Mouse (Mus musculus) C2C12 (cell line): ENCODE results near the gene Tfr2. TPM values are rescaled to one million over a fixed set of nuclear protein-coding genes. Genes with fewer than 3 reads are reported as not detected.

Experiments used
- H3K27me3 ChIP-seq: one replicate; pipeline ENCODE4 v1.6.1; 2011; ENCODE audit not compliant: control insufficient read depth, insufficient read depth, insufficient read length
- H3K36me3 ChIP-seq: one replicate; pipeline ENCODE4 v1.6.1; 2011; ENCODE audit not compliant: control insufficient read depth, insufficient read depth
- H3K4me3 ChIP-seq: one replicate; pipeline ENCODE4 v1.5.1; 2011; ENCODE audit warnings: mild to moderate bottlenecking, control low read depth; ENCODE audit not compliant: poor library complexity, insufficient read depth, severe bottlenecking
- H3K79me2 ChIP-seq: one replicate; pipeline ENCODE4 v1.6.1; 2011; ENCODE audit not compliant: control insufficient read depth, insufficient read depth
- H3K79me3 ChIP-seq: one replicate; pipeline ENCODE4 v1.6.1; 2011; ENCODE audit warnings: low read depth, control low read depth
- H3ac ChIP-seq: one replicate; pipeline ENCODE3; 2011; ENCODE audit warnings: low read depth; ENCODE audit not compliant: control insufficient read depth, insufficient read length
- CEBPB ChIP-seq: IDR thresholded peaks from one replicate; pipeline ENCODE4 v1.6.1; 2011; ENCODE audit warnings: low read depth, mild to moderate bottlenecking, control low read depth, moderate library complexity
- CTCF ChIP-seq: IDR thresholded peaks from one replicate; pipeline ENCODE4 v1.5.1; 2011; ENCODE audit not compliant: control insufficient read depth, insufficient read depth, insufficient read length
- FOSL1 ChIP-seq: IDR thresholded peaks from one replicate; pipeline ENCODE4 v1.8.0; 2011; ENCODE audit warnings: mild to moderate bottlenecking, low read length; ENCODE audit not compliant: poor library complexity, insufficient read depth, severe bottlenecking
- MAX ChIP-seq: IDR thresholded peaks from one replicate; pipeline ENCODE4 v1.6.1; 2011; ENCODE audit warnings: mild to moderate bottlenecking, control low read depth
- MYOD1 ChIP-seq: IDR thresholded peaks from one replicate; pipeline ENCODE4 v1.6.1; 2011; ENCODE audit warnings: low read depth; ENCODE audit not compliant: control insufficient read depth, insufficient read length
- MYOG ChIP-seq: IDR thresholded peaks from one replicate; pipeline ENCODE4 v1.6.1; 2011; ENCODE audit not compliant: control insufficient read depth, insufficient read length; ENCODE audit errors: extremely low read depth
- USF1 ChIP-seq: IDR thresholded peaks from one replicate; pipeline ENCODE4 v1.6.1; 2011; ENCODE audit warnings: low read depth, mild to moderate bottlenecking, control low read depth, moderate library complexity
- polyA plus RNA-seq: library from polyadenylated mRNA; unstranded; fragments of >200 nt; fragmentation: generic; extraction: Trizol; gene quantifications from one replicate; pipeline ENCODE4 v1.2.1, GENCODE M21; 2012; ENCODE audit warnings: missing spikeins

Tfr2 gene
- polyA plus RNA-seq, 1 experiment: 0.14 TPM

- H3ac ChIP-seq: peak overlapping the region; percentile 3
- peaks cover 7% of the 10 kb centered on the region for H3K36me3 ChIP-seq
- H3K79me3 ChIP-seq: peaks cover 29% of the 10 kb centered on the region
- no peaks in the 10 kb centered on the region for H3K27me3 ChIP-seq
- H3K79me2 ChIP-seq: peaks cover 40% of the 10 kb centered on the region
- TF ChIP-seq FOSL1: no peak
- TF ChIP-seq CTCF: no peak
- TF ChIP-seq CEBPB: no peak
- TF ChIP-seq MAX: no peak
- no peak for TF ChIP-seq MYOD1
- TF ChIP-seq MYOG: no peak
- H3K4me3 ChIP-seq: peak overlapping the region; percentile 39
Observed at GRCm38 (mm10) chr5:137627991-137628390, 58.4 kb downstream of the Tfr2 start.

GRCm38 (mm10) chr5:137628498-137629305 lies 59.1 kb downstream of the Tfr2 start, which contains the start of the genes Fbxo24, Lrch4 and Gm20605:
Fbxo24 (minus strand) TSS chr5:137629002.
Lrch4 (plus strand) TSS chr5:137629121.
Gm20605 (plus strand) TSS chr5:137629175.
- Histone ChIP-seq H3K36me3 (peaks cover 14% of the 10 kb centered on the region), H3K4me3 (peak within 1 kb of the TSS; percentile 96), H3ac (peak within 1 kb of the TSS; percentile 67), H3K27me3 (no peaks in the 10 kb centered on the region), H3K79me2 (peaks cover 47% of the 10 kb centered on the region), H3K79me3 (peaks cover 34% of the 10 kb centered on the region)
- TF ChIP-seq CTCF (no peak), MYOD1 (peak; percentile 10), USF1 (no peak), CEBPB (no peak), MYOG (no peak)

GRCm38 (mm10) chr5:137629306-137629721 lies 59.7 kb downstream of the Tfr2 start:
- Histone ChIP-seq H3K27me3 (no peaks in the 10 kb centered on the region), H3K4me3 (peak overlapping the region; percentile 96), H3K79me2 (peaks cover 51% of the 10 kb centered on the region)

GRCm38 (mm10) chr5:137629906-137630545 lies 60.4 kb downstream of the Tfr2 start:
- no peak for TF ChIP-seq FOSL1
- no peak for TF ChIP-seq MYOG
- no peak for TF ChIP-seq MYOD1
- no peak for TF ChIP-seq MAX
- TF ChIP-seq CTCF: no peak
- no peak for TF ChIP-seq USF1
- no peak for TF ChIP-seq CEBPB
- Histone ChIP-seq H3ac (peak overlapping the region; percentile 55), H3K79me3 (peaks cover 37% of the 10 kb centered on the region), H3K4me3 (peak overlapping the region; percentile 96), H3K27me3 (no peaks in the 10 kb centered on the region), H3K36me3 (peaks cover 24% of the 10 kb centered on the region), H3K79me2 (peaks cover 51% of the 10 kb centered on the region)

More at GRCm38 (mm10) chr5:137629306-137629721, 59.7 kb downstream of the Tfr2 start:
- peak overlapping the region; percentile 67 for H3ac ChIP-seq
- peaks cover 37% of the 10 kb centered on the region for H3K79me3 ChIP-seq
- peaks cover 20% of the 10 kb centered on the region for H3K36me3 ChIP-seq
- TF ChIP-seq MAX (no peak), CTCF (no peak), MYOG (no peak), CEBPB (no peak), MYOD1 (no peak), USF1 (no peak), FOSL1 (no peak)

GRCm38 (mm10) chr5:137630602-137631001 lies 61.0 kb downstream of the Tfr2 start:
- Histone ChIP-seq H3K36me3 (peaks cover 30% of the 10 kb centered on the region), H3K4me3 (peak overlapping the region; percentile 29), H3K79me2 (peaks cover 51% of the 10 kb centered on the region), H3K79me3 (peaks cover 37% of the 10 kb centered on the region), H3ac (peak overlapping the region; percentile 58), H3K27me3 (no peaks in the 10 kb centered on the region)
- TF ChIP-seq CTCF (no peak), MYOD1 (peak; percentile 65)
